Comparison of ENCODE assay signal across 15 mouse cellular contexts in genomic region chr13:30361002-30361401, GRCm38 (mm10). TPM values are rescaled to one million over a fixed set of nuclear protein-coding genes. Genes with fewer than 3 reads are reported as not detected.
A peak's percentile ranks its signal among the peaks of the same experiment; 100 is the strongest.
DNase-seq lines count a peak whose midpoint lies in the region; ATAC-seq and TF ChIP-seq lines count a peak whose summit lies in the region.
"Had no signal": no experiment of that assay in that cellular context is flagged by ENCODE, and none has a peak within 500 bp of the region (broad histone marks: within the 10 kb centered on the region; RNA-seq: fewer than 3 reads in every experiment).

No protein-coding gene starts in this region.

- no peak for TF ChIP-seq CTCF in intestine, postnatal 0 days (IDR thresholded peaks at IDR 0.05; ENCODE audit: low read depth)
- no peak for TF ChIP-seq CTCF in forebrain, postnatal 0 days (IDR thresholded peaks at IDR 0.05; ENCODE audit: low read depth)
- no peak for TF ChIP-seq CTCF in kidney, adult 2 months (conservative IDR thresholded peaks at IDR 0.05; ENCODE audit: insufficient read depth, insufficient read length, low read depth, low read length)

- no peak for ATAC-seq in intestine, embryonic 14.5 days (replicated peaks; ENCODE audit: low FRiP score, low TSS enrichment, low read depth)
- no peak for ATAC-seq in intestine, postnatal 0 days
- peak; percentile 32 for ATAC-seq in forebrain, postnatal 0 days
- ATAC-seq: CD4-positive, CD25-positive, alpha-beta regulatory T cell, adult 4 months; lung, postnatal 0 days had no signal

- no peaks in the 10 kb centered on the region for H3K27me3 ChIP-seq in intestine, embryonic 14.5 days (replicated peaks; ENCODE audit: control insufficient read depth, insufficient read depth, low read length)
- no peaks in the 10 kb centered on the region for H3K27me3 ChIP-seq in intestine, postnatal 0 days (replicated peaks; ENCODE audit: control insufficient read depth, insufficient read depth, low read length)
- H3K27me3 ChIP-seq in forebrain, postnatal 0 days (ENCODE audit: insufficient read depth, low read length) = no peaks in the 10 kb centered on the region
- no peaks in the 10 kb centered on the region for H3K27me3 ChIP-seq in kidney, adult 2 months (replicated peaks; ENCODE audit: control insufficient read depth, insufficient read depth, low read length)
- H3K27me3 ChIP-seq: midbrain, embryonic 12.5 days; stomach, embryonic 15.5 days had no signal

- H3K36me3 ChIP-seq in intestine, embryonic 14.5 days (ENCODE audit: control insufficient read depth, insufficient read depth, low read length) = no peaks in the 10 kb centered on the region
- no peaks in the 10 kb centered on the region for H3K36me3 ChIP-seq in intestine, postnatal 0 days (ENCODE audit: control insufficient read depth, insufficient read depth)
- no peaks in the 10 kb centered on the region for H3K36me3 ChIP-seq in forebrain, postnatal 0 days (ENCODE audit: insufficient read depth)
- no peaks in the 10 kb centered on the region for H3K36me3 ChIP-seq in kidney, adult 2 months (ENCODE audit: control insufficient read depth, insufficient read depth, low read length)
- H3K36me3 ChIP-seq: midbrain, embryonic 12.5 days; stomach, embryonic 15.5 days had no signal

- H3K4me1 ChIP-seq in intestine, embryonic 14.5 days (replicated peaks; ENCODE audit: control insufficient read depth, insufficient read depth, low read length) = no peaks in the 10 kb centered on the region
- H3K4me1 ChIP-seq in intestine, postnatal 0 days (replicated peaks; ENCODE audit: control insufficient read depth, insufficient read depth, low read length) = no peaks in the 10 kb centered on the region
- no peaks in the 10 kb centered on the region for H3K4me1 ChIP-seq in forebrain, postnatal 0 days (ENCODE audit: insufficient read depth)
- H3K4me1 ChIP-seq in kidney, adult 2 months (ENCODE audit: control insufficient read depth, insufficient read depth, low read length) = peaks cover 10% of the 10 kb centered on the region; the same call in 1 of the 2 replicates
- H3K4me1 ChIP-seq: midbrain, embryonic 12.5 days; stomach, embryonic 15.5 days had no signal

- H3K9ac ChIP-seq in intestine, embryonic 14.5 days (ENCODE audit: low read length) = no peak overlapping the region
- no peak overlapping the region for H3K9ac ChIP-seq in intestine, postnatal 0 days (ENCODE audit: low read depth, low read length)
- no peak overlapping the region for H3K9ac ChIP-seq in forebrain, postnatal 0 days
- H3K9ac ChIP-seq: midbrain, embryonic 12.5 days; stomach, embryonic 15.5 days had no signal

- H3K27ac ChIP-seq in intestine, embryonic 14.5 days (ENCODE audit: low read depth) = no peak overlapping the region
- H3K27ac ChIP-seq in intestine, postnatal 0 days (ENCODE audit: low read depth, low read length) = no peak overlapping the region
- no peak overlapping the region for H3K27ac ChIP-seq in forebrain, postnatal 0 days (ENCODE audit: low read depth, low read length)
- no peak overlapping the region for H3K27ac ChIP-seq in kidney, adult 2 months (ENCODE audit: insufficient read depth, low read depth, low read length)
- H3K27ac ChIP-seq: midbrain, embryonic 12.5 days; stomach, embryonic 15.5 days had no signal

- H3K9me3 ChIP-seq in intestine, embryonic 14.5 days (ENCODE audit: control insufficient read depth, low read length) = no peaks in the 10 kb centered on the region
- H3K9me3 ChIP-seq in intestine, postnatal 0 days (ENCODE audit: control insufficient read depth) = no peaks in the 10 kb centered on the region
- no peaks in the 10 kb centered on the region for H3K9me3 ChIP-seq in forebrain, postnatal 0 days (ENCODE audit: low read length)
- H3K9me3 ChIP-seq: midbrain, embryonic 12.5 days; stomach, embryonic 15.5 days had no signal

- 52% methylated on average over 5 of the region's 5 CpGs for WGBS in intestine, embryonic 14.5 days
- WGBS in intestine, postnatal 0 days = 38% methylated on average over 5 of the region's 5 CpGs
- 26% methylated on average over 5 of the region's 5 CpGs for WGBS in forebrain, postnatal 0 days
- 9% methylated on average over 5 of the region's 5 CpGs for WGBS in kidney, adult 2 months

- DNase-seq in intestine, embryonic 14.5 days (ENCODE audit: low spot score) = peak; percentile 10
- DNase-seq in forebrain, postnatal 0 days = peak; percentile 3
- DNase-seq in kidney, adult 2 months = peak; percentile 82
- DNase-seq in kidney, postnatal 36 days = peak; percentile 49 to 66
- no peak for DNase-seq in cerebellum, postnatal 25 days
- DNase-seq in ovary, postnatal 36 days (ENCODE audit: low spot score) = no peak
- DNase-seq: adrenal gland, postnatal 14 days; cerebellum, adult 9-11 months; gastrocnemius, postnatal 10 days; thymus, postnatal 25 days had no signal

- H3K4me3 ChIP-seq in intestine, embryonic 14.5 days (ENCODE audit: low read depth, low read length) = no peak overlapping the region
- no peak overlapping the region for H3K4me3 ChIP-seq in intestine, postnatal 0 days (ENCODE audit: low read depth, low read length)
- no peak overlapping the region for H3K4me3 ChIP-seq in forebrain, postnatal 0 days (ENCODE audit: low read depth, low read length)
- H3K4me3 ChIP-seq in kidney, adult 2 months (ENCODE audit: insufficient read depth, low read depth, low read length) = no peak overlapping the region
- H3K4me3 ChIP-seq: midbrain, embryonic 12.5 days; stomach, embryonic 15.5 days had no signal

- no peak overlapping the region for H3K4me2 ChIP-seq in intestine, embryonic 14.5 days (ENCODE audit: low read length)
- no peak overlapping the region for H3K4me2 ChIP-seq in intestine, postnatal 0 days (replicated peaks; ENCODE audit: low read depth)
- H3K4me2 ChIP-seq in forebrain, postnatal 0 days (ENCODE audit: low read depth) = no peak overlapping the region
- H3K4me2 ChIP-seq: midbrain, embryonic 12.5 days; stomach, embryonic 15.5 days had no signal

- no peak for TF ChIP-seq POLR2A in kidney, adult 2 months (IDR thresholded peaks at IDR 0.05; ENCODE audit: low read depth, low read length)

RNA-seq across cellular contexts. Expression of gene Agtr1a, which starts 24.8 kb away (rescaled TPM):
- 2.2 and 2.4 TPM in 2 replicates for polyA plus RNA-seq in intestine, embryonic 14.5 days (2014; fragmentation: Nextera tagmentation; extraction: Ambion mirVana)
- polyA plus RNA-seq in intestine, postnatal 0 days (2015; fragmentation: Nextera tagmentation; extraction: Ambion mirVana) = 2.1 and 2.9 TPM in 2 replicates
- total RNA-seq in forebrain, postnatal 0 days (2014; rRNA removed) = 1.1 and 1.8 TPM in 2 replicates
- 0.67 and 0.94 TPM in 2 replicates for polyA plus RNA-seq in forebrain, postnatal 0 days (2015; fragmentation: Nextera tagmentation; extraction: Ambion mirVana)
- polyA plus RNA-seq in kidney, adult 2 months (2012; rRNA removed) = 73.4 and 83.4 TPM in 2 replicates
- polyA plus RNA-seq: CD4-positive, CD25-positive, alpha-beta regulatory T cell, adult 4 months had no signal

Comparison
In these comparisons a context has a peak if more than half of its experiments do, and no peak if none do; other contexts are left out.
1. DNase-seq: peak in intestine, embryonic 14.5 days (single experiment), forebrain, postnatal 0 days (single experiment), kidney, adult 2 months (single experiment) and kidney, postnatal 36 days (2 of 2); none in cerebellum, postnatal 25 days (0 of 2) and ovary, postnatal 36 days (single experiment).
2. RNA of gene Agtr1a, which starts 24.8 kb away (polyA plus RNA-seq): 73.4 to 83.4 TPM in kidney, adult 2 months; 2.1 to 2.9 TPM in intestine, postnatal 0 days, 2.2 to 2.4 TPM in intestine, embryonic 14.5 days and 0.67 to 0.94 TPM in forebrain, postnatal 0 days; every median in the first group is over 10 times any median in the second.